Mouse (Mus musculus): ENCODE data around the gene Mrps15. TPM values are rescaled to one million over a fixed set of nuclear protein-coding genes. Genes with fewer than 3 reads are reported as not detected.

The Mrps15 gene
- total and polyA plus RNA-seq, 3 experiments: 91.5 to 157 TPM; not detected in 1

DNA sequence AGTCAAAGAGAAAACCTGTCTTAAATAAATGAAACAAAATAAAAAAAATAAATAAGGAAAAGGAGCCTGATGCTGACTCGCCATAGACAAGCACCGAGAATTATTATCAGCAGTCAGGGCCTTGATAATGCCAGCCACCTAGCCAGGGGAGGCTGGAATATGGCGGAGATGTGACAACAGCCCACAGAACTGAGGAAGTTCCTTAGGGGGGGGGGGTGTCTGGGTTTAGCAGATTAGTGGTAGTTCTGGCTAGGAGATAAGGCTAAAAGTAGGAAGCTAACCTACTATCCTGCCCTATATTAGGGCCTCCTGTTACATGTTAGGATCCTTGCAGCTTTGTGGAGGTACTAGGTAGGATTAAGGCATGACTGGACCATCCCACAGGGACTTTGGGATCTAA is 18.7 kb upstream of the Mrps15 start:
- peaks cover 12 to 38% of the 10 kb centered on the region in 2 experiments for H3K4me1 ChIP-seq (ENCODE audit: control insufficient read depth in 1 of 2, insufficient read depth in 2 of 2, low read length in 2 of 2)
- peak overlapping the region; percentile 54 for H3K27ac ChIP-seq (ENCODE audit: control insufficient read depth, low read depth, low read length)
- H3K9me3 ChIP-seq (replicated peaks; ENCODE audit: insufficient read depth, low read length): no peaks in the 10 kb centered on the region
- DNase-seq (ENCODE audit: low read depth, low spot score): peak; percentile 88
- H3K4me3 ChIP-seq (ENCODE audit: control insufficient read depth in 1 of 2, insufficient read depth in 1 of 2, low read depth in 2 of 2, low read length in 2 of 2): peak overlapping the region in 1 of 2 experiments; percentile 32; a peak in 1 of 4 replicates
- H3K27me3 ChIP-seq (ENCODE audit: control insufficient read depth in 1 of 2, insufficient read depth in 2 of 2, low read length in 2 of 2): no peaks in the 10 kb centered on the region
- no peak overlapping the region for H3K9ac ChIP-seq (ENCODE audit: control insufficient read depth, low read depth, low read length, poor library complexity, severe bottlenecking)
- H3K36me3 ChIP-seq (ENCODE audit: control insufficient read depth in 1 of 2, insufficient read depth in 2 of 2, low read length in 2 of 2): peaks cover 0 to 20% of the 10 kb centered on the region in 2 experiments; a peak in 2 of 4 replicates
- no peaks in the 10 kb centered on the region for H3K79me2 ChIP-seq (ENCODE audit: control insufficient read depth, insufficient read depth, low read length, poor library complexity)
- TF ChIP-seq ZC3H11A (IDR thresholded peaks at IDR 0.05; ENCODE audit: low read depth, low read length) (no peak), MYB (IDR thresholded peaks at IDR 0.05; ENCODE audit: low read depth, low read length) (0 out of 2 replicates have a peak, but pooled peaks have one; percentile 8), TBP (IDR thresholded peaks at IDR 0.05; ENCODE audit: low read depth, low read length) (no peak), JUND (IDR thresholded peaks at IDR 0.05; ENCODE audit: low read depth, low read length) (no peak), ZNF384 (IDR thresholded peaks at IDR 0.05; ENCODE audit: low read depth, low read length) (peak; percentile 79), ZKSCAN1 (IDR thresholded peaks at IDR 0.05; ENCODE audit: low read depth, low read length) (no peak), NRF1 (IDR thresholded peaks at IDR 0.05; ENCODE audit: insufficient read depth, low read depth, low read length, poor library complexity, severe bottlenecking) (no peak), CTCF (IDR thresholded peaks at IDR 0.05 in 2 of 3, conservative IDR thresholded peaks at IDR 0.05 in 1 of 3; ENCODE audit: control insufficient read depth in 1 of 3, insufficient read depth in 1 of 3, low read depth in 2 of 3, low read length in 3 of 3, poor library complexity in 1 of 3, severe bottlenecking in 1 of 3) (no peak), GATA1 (IDR thresholded peaks at IDR 0.05; ENCODE audit: low read depth, low read length) (peak; percentile 94), E2F4 (IDR thresholded peaks at IDR 0.05; ENCODE audit: borderline replicate concordance, low read depth, low read length) (no peak), POLR2AphosphoS5 (IDR thresholded peaks at IDR 0.05; ENCODE audit: borderline replicate concordance, low read depth, low read length) (no peak), CHD2 (IDR thresholded peaks at IDR 0.05; ENCODE audit: low read length) (0 out of 2 replicates have a peak, but pooled peaks have one; percentile 18), EP300 (IDR thresholded peaks at IDR 0.05; ENCODE audit: low read depth in 1 of 2, low read length in 2 of 2) (peak; percentile 92 to 96), RAD21 (IDR thresholded peaks at IDR 0.05; ENCODE audit: low read depth, low read length) (no peak), POLR2AphosphoS2 (IDR thresholded peaks at IDR 0.05; ENCODE audit: low read length) (no peak), SIN3A (IDR thresholded peaks at IDR 0.05; ENCODE audit: low read length) (peak; percentile 70), MAFK (IDR thresholded peaks at IDR 0.05; ENCODE audit: borderline replicate concordance, low read depth, low read length) (peak; percentile 83), UBTF (IDR thresholded peaks at IDR 0.05; ENCODE audit: borderline replicate concordance, insufficient read depth, low read depth, low read length) (no peak), ELF1 (IDR thresholded peaks at IDR 0.05; ENCODE audit: low read depth, low read length) (peak; percentile 42; the same call in 1 of the 2 replicates), HCFC1 (IDR thresholded peaks at IDR 0.05; ENCODE audit: low read depth, low read length) (no peak), USF2 (IDR thresholded peaks at IDR 0.05; ENCODE audit: borderline replicate concordance in 1 of 2, insufficient read depth in 1 of 2, low read depth in 1 of 2, low read length in 2 of 2) (no peak), MXI1 (IDR thresholded peaks at IDR 0.05; ENCODE audit: low read depth, low read length) (peak; percentile 47), NELFE (IDR thresholded peaks at IDR 0.05; ENCODE audit: low read depth, low read length) (no peak), MEF2A (IDR thresholded peaks at IDR 0.05; ENCODE audit: extremely low read depth, insufficient replicate concordance, low read depth, low read length, poor library complexity, severe bottlenecking) (no peak), USF1 (IDR thresholded peaks at IDR 0.05; ENCODE audit: low read depth, low read length) (0 out of 2 replicates have a peak, but pooled peaks have one; percentile 4), RCOR1 (IDR thresholded peaks at IDR 0.05; ENCODE audit: low read depth, low read length) (peak; percentile 96), GABPA (IDR thresholded peaks at IDR 0.05; ENCODE audit: low read depth, low read length) (no peak), ETS1 (IDR thresholded peaks at IDR 0.05; ENCODE audit: low read depth, low read length) (peak; percentile 87), POLR2A (IDR thresholded peaks at IDR 0.05; ENCODE audit: control insufficient read depth in 1 of 2, insufficient read depth in 1 of 2, low read depth in 1 of 2, low read length in 2 of 2, poor library complexity in 1 of 2) (no peak), TAL1 (IDR thresholded peaks at IDR 0.05; ENCODE audit: low read length) (peak; percentile 88), MYC (IDR thresholded peaks at IDR 0.05; ENCODE audit: low read depth, low read length) (0 out of 2 replicates have a peak, but pooled peaks have one; percentile 34), MAX (IDR thresholded peaks at IDR 0.05; ENCODE audit: low read length) (0 out of 2 replicates have a peak, but pooled peaks have one; percentile 33), BHLHE40 (IDR thresholded peaks at IDR 0.05; ENCODE audit: borderline replicate concordance, low read depth, low read length) (no peak), CHD1 (IDR thresholded peaks at IDR 0.05; ENCODE audit: low read depth, low read length) (no peak), MAZ (IDR thresholded peaks at IDR 0.05; ENCODE audit: low read depth, low read length) (peak; percentile 85), ZMIZ1 (IDR thresholded peaks at IDR 0.05; ENCODE audit: low read depth, low read length) (0 out of 2 replicates have a peak, but pooled peaks have one; percentile 27), TCF12 (IDR thresholded peaks at IDR 0.05; ENCODE audit: low read depth, low read length) (peak; percentile 95)

All from MEL (cell line).